Mouse (Mus musculus) heart, postnatal 4 days (tissue): ENCODE data around the gene Olfr154. TPM values are rescaled to one million over a fixed set of nuclear protein-coding genes. Genes with fewer than 3 reads are reported as not detected.
"Not testable (repeated sequence)": the region's sequence is repeated elsewhere in the genome, so short reads cannot be mapped to it uniquely, and the experiment has no call there.

Source experiments
- DNase-seq: peaks from one replicate; pipeline ENCODE4 v3.0.0; 2021
- total RNA-seq, 2 experiments: library from RNA; stranded (reverse); gene quantifications; 2 replicates each; pipeline ENCODE4 v1.2.3; 2021

The Olfr154 gene
- total RNA-seq: not detected

- DNase-seq: not testable (repeated sequence)
These were observed at the start of gene Olfr154 for GRCm38 (mm10) chr2:85664355-85664754. Olfr154 (minus strand) TSS chr2:85664455.

GRCm38 (mm10) chr2:85711159-85711558 is 46.9 kb upstream of the Olfr154 start:
- no peak for DNase-seq

- not testable (repeated sequence) for DNase-seq
These were observed 46.4 kb upstream of the Olfr154 start for GRCm38 (mm10) chr2:85710680-85711079.

GRCm38 (mm10) chr2:85689131-85689530 is 24.9 kb upstream of the Olfr154 start, which contains the start of gene Olfr1008:
Olfr1008 (plus strand) TSS chr2:85689431.
- no peak for DNase-seq

GRCm38 (mm10) chr2:85678667-85679066 is 14.4 kb upstream of the Olfr154 start, which contains the start of gene Olfr1006:
Olfr1006 (minus strand) TSS chr2:85678767.
- no peak for DNase-seq

- DNase-seq: no peak
These were observed 13.7 kb downstream of the Olfr154 start, which contains the start of gene Olfr1002 for GRCm38 (mm10) chr2:85650604-85651003. Olfr1002 (minus strand) TSS chr2:85650704.

Other genes starting within 250 kb of the Olfr154 start
- not detected for gene Olfr993, start 249.6 kb downstream of the Olfr154 start, total RNA-seq
- not detected for gene Olfr994, start 228.0 kb downstream of the Olfr154 start, total RNA-seq
- gene Olfr995, start 220.8 kb downstream of the Olfr154 start, total RNA-seq: not detected
- gene 4833423E24Rik, start 145.4 kb downstream of the Olfr154 start, total RNA-seq: not detected
- gene Olfr996, start 85.2 kb downstream of the Olfr154 start, total RNA-seq: not detected
- not detected for gene Olfr998, start 75.5 kb downstream of the Olfr154 start, total RNA-seq
- gene Olfr1000, start 52.6 kb downstream of the Olfr154 start, total RNA-seq: not detected
- not detected for gene Olfr1002, start 13.8 kb downstream of the Olfr154 start, total RNA-seq
- gene Olfr1006, start 14.3 kb upstream of the Olfr154 start, total RNA-seq: not detected
- gene Olfr1008, start 25.0 kb upstream of the Olfr154 start, total RNA-seq: not detected
- gene Olfr1009, start 51.0 kb upstream of the Olfr154 start, total RNA-seq: not detected
- gene Olfr1012, start 98.3 kb upstream of the Olfr154 start, total RNA-seq: not detected
- gene Olfr1013, start 102.6 kb upstream of the Olfr154 start, total RNA-seq: not detected
- not detected for gene Olfr1014, start 108.3 kb upstream of the Olfr154 start, total RNA-seq
- gene Olfr1015, start 117.6 kb upstream of the Olfr154 start, total RNA-seq: not detected
- not detected for gene Olfr1016, start 138.1 kb upstream of the Olfr154 start, total RNA-seq
- not detected for gene Olfr1018, start 154.0 kb upstream of the Olfr154 start, total RNA-seq
- not detected for gene Olfr1019, start 181.0 kb upstream of the Olfr154 start, total RNA-seq
- not detected for gene Olfr1020, start 182.6 kb upstream of the Olfr154 start, total RNA-seq
- not detected for gene Olfr1022, start 204.1 kb upstream of the Olfr154 start, total RNA-seq
- not detected for gene Olfr1023, start 221.2 kb upstream of the Olfr154 start, total RNA-seq
- gene Olfr1024, start 240.6 kb upstream of the Olfr154 start, total RNA-seq: not detected